Mouse (Mus musculus) intestine, postnatal 0 days (tissue): Measurements from ENCODE around the gene Hoxc9. TPM values are rescaled to one million over a fixed set of nuclear protein-coding genes. Genes with fewer than 3 reads are reported as not detected.

Experiments used
- ATAC-seq: fragments of 200-750 bp; cut with Nextera tagmentation; 2 replicates; pipeline ENCODE4 v1.8.0; 2017; ENCODE audit warnings: mild to moderate bottlenecking, moderate TSS enrichment, moderate library complexity
- H3K27ac ChIP-seq: fragments of 300-500 bp; sonication (generic); 2 replicates; pipeline ENCODE4 v1.5.1; 2014; ENCODE audit warnings: mild to moderate bottlenecking, low read depth, low read length, moderate library complexity
- H3K27me3 ChIP-seq: fragments of 300-500 bp; sonication (generic); replicated peaks from 2 replicates; pipeline ENCODE4 v1.6.1; 2014; ENCODE audit warnings: low read length, mixed read lengths; ENCODE audit not compliant: control insufficient read depth, insufficient read depth
- H3K36me3 ChIP-seq: fragments of 300-500 bp; sonication (generic); 2 replicates; pipeline ENCODE4 v1.6.1; 2014; ENCODE audit warnings: mild to moderate bottlenecking, moderate library complexity; ENCODE audit not compliant: control insufficient read depth, insufficient read depth
- H3K4me1 ChIP-seq: fragments of 300-500 bp; sonication (generic); replicated peaks from 2 replicates; pipeline ENCODE4 v1.6.1; 2014; ENCODE audit warnings: antibody characterized with exemption, low read length, mixed read lengths; ENCODE audit not compliant: control insufficient read depth, insufficient read depth
- H3K4me2 ChIP-seq: fragments of 300-500 bp; sonication (generic); replicated peaks from 2 replicates; pipeline ENCODE4 v1.6.1; 2014; ENCODE audit warnings: low read depth, mild to moderate bottlenecking, moderate library complexity
- H3K4me3 ChIP-seq: fragments of 300-500 bp; sonication (generic); 2 replicates; pipeline ENCODE4 v1.5.1; 2014; ENCODE audit warnings: low read depth, low read length
- H3K9ac ChIP-seq: fragments of 300-500 bp; sonication (generic); 2 replicates; pipeline ENCODE4 v1.6.1; 2014; ENCODE audit warnings: mild to moderate bottlenecking, low read depth, low read length
- H3K9me3 ChIP-seq: fragments of 300-500 bp; sonication (generic); 2 replicates; pipeline ENCODE4 v1.6.1; 2016; ENCODE audit warnings: mixed run types; ENCODE audit not compliant: control insufficient read depth
- CTCF ChIP-seq: sonication (generic); IDR thresholded peaks from 2 replicates; pipeline ENCODE4 v1.5.1; 2016; ENCODE audit warnings: low read depth, mild to moderate bottlenecking, control low read depth, antibody characterized with exemption, moderate library complexity
- WGBS: fragments of 180-500 bp; shearing (Covaris S2); extraction: QIAGEN DNeasy Blood & Tissue Kit; methylation state at CpG from one replicate; pipeline ENCODE4 v1.1.7; 2014; 5-methylcytosine and 5-hydroxymethylcytosine counted together
- polyA plus RNA-seq: library from polyadenylated mRNA; unstranded; fragments of >200 nt; fragmentation: Nextera tagmentation; extraction: Ambion mirVana; gene quantifications from 2 replicates; pipeline ENCODE4 v1.2.1, GENCODE M21; 2015

The Hoxc9 gene
- polyA plus RNA-seq, 1 experiment from 2014 or later: 0.43 TPM

DNA sequence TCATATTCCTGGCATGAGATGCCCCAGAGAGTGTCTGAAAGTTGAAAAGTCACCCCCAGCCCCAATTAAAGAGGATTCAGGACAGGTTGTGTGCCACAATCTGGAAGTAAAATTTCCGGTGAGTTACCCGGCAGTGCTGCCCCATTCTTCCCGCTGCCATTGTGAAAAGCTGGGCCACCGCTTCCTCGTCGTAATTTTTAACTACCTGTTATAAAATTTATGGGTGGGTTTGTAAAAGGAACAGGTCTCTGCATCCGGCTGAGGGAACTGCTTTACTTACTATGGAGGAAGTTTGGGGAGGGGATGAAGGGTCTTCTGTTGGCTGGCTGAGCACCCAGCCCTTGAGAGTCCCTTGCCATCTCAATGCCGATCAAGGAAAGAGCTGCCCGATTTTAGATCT is 20.3 kb downstream of the Hoxc9 start:
- Histone ChIP-seq H3K27ac (no peak overlapping the region), H3K9me3 (0 out of 2 replicates have a peak, but pooled peaks cover 2% of the 10 kb centered on the region), H3K36me3 (no peaks in the 10 kb centered on the region), H3K9ac (no peak overlapping the region), H3K4me3 (peak overlapping the region; percentile 12; the same call in 1 of the 2 replicates), H3K27me3 (peaks cover 98% of the 10 kb centered on the region), H3K4me2 (no peak overlapping the region; the same call in 1 of the 2 replicates), H3K4me1 (no peaks in the 10 kb centered on the region)
- WGBS: 8% methylated on average over 9 of the region's 9 CpGs
- no peak for ATAC-seq
- TF ChIP-seq CTCF: no peak

DNA sequence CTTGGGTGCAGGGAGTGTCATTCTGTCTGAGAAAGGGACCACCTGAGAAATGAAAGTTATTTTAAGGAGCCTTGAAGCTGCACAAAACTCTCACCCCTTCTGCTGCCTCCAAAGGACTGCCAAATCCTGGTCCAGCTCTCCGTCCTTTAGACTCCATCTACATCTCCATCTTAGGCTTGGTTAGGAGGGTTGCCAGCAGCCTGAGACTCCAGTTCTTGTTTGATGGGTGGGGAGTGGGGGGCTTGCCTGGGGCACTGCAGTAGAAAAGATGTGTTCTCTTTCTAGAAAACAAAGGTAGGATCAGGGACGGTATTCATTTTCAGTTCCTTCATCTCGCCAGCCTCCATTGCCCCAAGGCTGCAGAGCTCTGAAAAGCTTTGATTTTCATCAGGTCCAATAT is 21.2 kb downstream of the Hoxc9 start:
- WGBS: 9% methylated on average over 3 of the region's 3 CpGs
- H3K9ac ChIP-seq: no peak overlapping the region
- ATAC-seq: no peak
- H3K4me2 ChIP-seq: peak overlapping the region; percentile 35
- peaks cover 98% of the 10 kb centered on the region for H3K27me3 ChIP-seq
- no peaks in the 10 kb centered on the region for H3K4me1 ChIP-seq
- TF ChIP-seq CTCF: no peak
- 0 out of 2 replicates have a peak overlapping the region, but pooled peaks have one; percentile 9 for H3K27ac ChIP-seq
- no peaks in the 10 kb centered on the region for H3K36me3 ChIP-seq
- H3K4me3 ChIP-seq: peak overlapping the region; percentile 39
- 0 out of 2 replicates have a peak, but pooled peaks cover 2% of the 10 kb centered on the region for H3K9me3 ChIP-seq

DNA sequence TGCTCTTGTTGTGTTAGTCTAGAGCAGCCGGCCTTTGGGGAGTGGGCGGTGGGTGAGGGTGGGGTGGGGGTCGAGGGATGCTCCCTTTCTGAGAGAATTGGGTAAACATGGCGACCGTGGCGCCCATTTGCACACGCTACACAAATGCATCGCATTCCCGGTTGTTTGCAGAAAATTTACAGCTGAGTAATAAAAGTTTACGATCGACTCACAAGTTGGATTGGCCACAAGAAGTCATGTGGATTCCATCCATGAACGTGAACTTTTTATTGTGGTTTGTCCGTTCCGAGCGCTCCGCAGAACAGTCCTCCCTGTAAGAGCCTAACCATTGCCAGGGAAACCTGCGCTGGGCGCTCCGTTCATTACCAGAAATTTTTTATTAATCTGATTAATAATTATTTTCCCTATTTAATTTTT is 21.7 kb downstream of the Hoxc9 start, which contains the start of gene Hoxc6:
Gene Hoxc6 (plus strand): TSS at position 319 of the 417 bp plus-strand sequence.
- H3K9me3 ChIP-seq: 0 out of 2 replicates have a peak, but pooled peaks cover 2% of the 10 kb centered on the region
- H3K4me3 ChIP-seq: peak within 1 kb of the TSS; percentile 39
- no peak for ATAC-seq
- peak within 1 kb of the TSS; percentile 28; the same call in 1 of the 2 replicates for H3K27ac ChIP-seq
- H3K4me1 ChIP-seq: no peaks in the 10 kb centered on the region
- H3K4me2 ChIP-seq: peak within 1 kb of the TSS; percentile 66
- H3K27me3 ChIP-seq: peaks cover 98% of the 10 kb centered on the region
- no peaks in the 10 kb centered on the region for H3K36me3 ChIP-seq
- TF ChIP-seq CTCF: no peak
- WGBS: 2% methylated on average over 19 of the region's 19 CpGs
- H3K9ac ChIP-seq: no peak within 1 kb of the TSS

DNA sequence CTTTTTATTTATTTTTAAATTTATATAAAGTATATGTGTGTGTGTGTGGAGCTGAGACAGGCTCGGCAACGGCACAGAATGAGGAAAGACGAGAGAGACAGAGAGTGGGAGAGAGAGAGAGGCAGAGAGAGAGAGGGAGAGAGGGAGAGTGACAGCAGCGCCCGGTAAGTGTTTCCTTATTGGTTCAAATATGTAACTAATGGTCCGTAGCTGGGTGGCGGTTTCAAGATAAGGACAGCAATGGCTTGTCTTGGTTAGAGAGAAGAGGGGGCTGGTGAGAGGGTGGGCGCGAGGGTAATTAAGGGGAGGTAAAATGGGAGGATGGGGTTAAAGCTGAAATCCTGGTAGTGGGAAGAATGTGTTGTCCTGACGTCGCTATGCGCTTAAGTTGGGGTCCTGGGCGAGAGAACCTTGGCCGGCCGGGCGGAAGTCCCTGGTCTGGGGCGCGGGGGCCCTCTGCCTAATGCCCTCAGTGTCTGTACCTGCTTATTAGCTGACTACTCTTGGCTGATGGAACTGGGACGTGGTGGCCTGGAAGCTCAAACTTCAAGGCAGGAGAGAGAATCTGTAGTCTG is 22.5 kb downstream of the Hoxc9 start:
- peak; percentile 12; the same call in 1 of the 2 replicates for ATAC-seq
- H3K9ac ChIP-seq: no peak overlapping the region
- peak overlapping the region; percentile 28; the same call in 1 of the 2 replicates for H3K27ac ChIP-seq
- no peaks in the 10 kb centered on the region for H3K4me1 ChIP-seq
- 0 out of 2 replicates have a peak, but pooled peaks cover 2% of the 10 kb centered on the region for H3K9me3 ChIP-seq
- TF ChIP-seq CTCF: no peak
- under 1% methylated on average over 19 of the region's 19 CpGs for WGBS
- H3K36me3 ChIP-seq: no peaks in the 10 kb centered on the region
- peak overlapping the region; percentile 66 for H3K4me2 ChIP-seq
- H3K27me3 ChIP-seq: peaks cover 99% of the 10 kb centered on the region
- H3K4me3 ChIP-seq: peak overlapping the region; percentile 39

DNA sequence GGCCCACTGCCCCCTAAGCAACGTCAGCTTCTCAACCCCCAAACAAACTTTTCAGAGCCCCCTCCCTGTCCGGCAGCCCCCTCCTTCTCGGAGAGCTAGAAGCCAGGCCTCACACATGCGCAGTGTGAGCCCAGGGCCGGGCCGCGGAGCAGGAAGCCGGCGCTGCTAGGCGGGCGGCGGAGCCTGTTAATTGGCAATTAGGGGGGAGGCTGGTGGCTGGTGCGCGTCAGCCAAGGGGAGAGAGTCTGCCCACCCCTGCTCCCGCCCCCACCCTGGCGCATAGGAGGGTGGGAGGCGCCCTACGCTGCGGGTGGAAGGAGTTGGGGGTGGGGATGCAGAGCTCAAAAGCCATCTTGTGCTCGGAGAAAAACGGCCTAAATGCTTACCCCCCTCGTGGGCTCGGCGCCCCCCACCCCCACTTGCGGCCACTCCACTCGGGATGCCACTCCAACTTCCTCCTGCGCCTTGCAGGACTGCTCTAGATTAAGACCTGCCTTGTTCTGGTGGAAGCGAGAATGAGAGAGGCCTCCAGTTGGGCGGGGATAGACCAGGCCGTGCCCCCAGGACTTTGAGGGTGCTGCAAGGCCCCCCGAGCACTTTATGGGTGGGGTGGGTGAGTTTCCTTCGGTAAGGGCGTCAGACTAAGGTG is 23.1 kb downstream of the Hoxc9 start:
- Histone ChIP-seq H3K9ac (peak overlapping the region; percentile 35; the same call in 1 of the 2 replicates), H3K36me3 (no peaks in the 10 kb centered on the region), H3K4me2 (peak overlapping the region; percentile 66), H3K27ac (peak overlapping the region; percentile 21), H3K4me1 (no peaks in the 10 kb centered on the region), H3K4me3 (peak overlapping the region; percentile 39), H3K9me3 (0 out of 2 replicates have a peak, but pooled peaks cover 2% of the 10 kb centered on the region), H3K27me3 (peaks cover 99% of the 10 kb centered on the region)
- no peak for TF ChIP-seq CTCF
- 2% methylated on average over 33 of the region's 33 CpGs for WGBS
- peak; percentile 48 for ATAC-seq

DNA sequence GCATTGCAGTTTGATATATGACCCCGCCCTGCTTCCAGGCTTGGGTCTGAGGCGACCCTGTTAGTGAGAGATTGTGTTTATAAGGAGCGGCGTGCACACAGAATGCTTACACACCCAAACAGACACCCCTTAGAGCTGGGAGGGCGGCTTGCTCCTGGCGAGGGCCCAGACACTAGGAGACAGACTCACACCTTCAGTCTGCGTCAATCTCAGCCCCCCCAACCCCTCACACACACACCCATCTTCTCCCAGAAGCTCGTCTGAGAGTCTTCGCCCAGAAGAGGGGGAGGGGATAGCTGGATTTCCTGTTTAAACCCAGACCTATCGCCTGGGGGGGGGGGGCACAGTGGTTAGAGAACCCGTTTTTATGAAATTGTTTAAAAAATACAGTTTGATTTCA is 23.7 kb downstream of the Hoxc9 start:
- H3K4me2 ChIP-seq: peak overlapping the region; percentile 66
- no peak overlapping the region; the same call in 1 of the 2 replicates for H3K9ac ChIP-seq
- ATAC-seq: no peak

More for the DNA sequence above, 23.7 kb downstream of the Hoxc9 start:
- TF ChIP-seq CTCF: no peak
- Histone ChIP-seq H3K27ac (peak overlapping the region; percentile 21; the same call in 1 of the 2 replicates), H3K9me3 (0 out of 2 replicates have a peak, but pooled peaks cover 2% of the 10 kb centered on the region), H3K36me3 (no peaks in the 10 kb centered on the region), H3K27me3 (peaks cover 100% of the 10 kb centered on the region), H3K4me1 (no peaks in the 10 kb centered on the region), H3K4me3 (peak overlapping the region; percentile 39)
- WGBS: 7% methylated on average over 10 of the region's 11 CpGs
